Mouse (Mus musculus) CH12.LX (cell line): ENCODE results near the gene Itgal. TPM values are rescaled to one million over a fixed set of nuclear protein-coding genes. Genes with fewer than 3 reads are reported as not detected.

Experiments
- DNase-seq: peaks from one replicate; pipeline ENCODE4 v3.0.0-alpha.2; 2013; ENCODE audit errors: extremely low read depth
- H3K27ac ChIP-seq: 2 replicates; pipeline ENCODE4 v1.5.1; 2012; ENCODE audit warnings: low read depth, mild to moderate bottlenecking, control low read depth, moderate library complexity; ENCODE audit not compliant: insufficient read depth
- H3K27me3 ChIP-seq: replicated peaks from 2 replicates; pipeline ENCODE3; 2012; ENCODE audit warnings: inconsistent platforms
- H3K36me3 ChIP-seq, 2 experiments: replicated peaks in 1 of 2; 2 replicates each; pipeline versions ENCODE3 to v1.6.1; 2012; ENCODE audit warnings: inconsistent platforms in 1 of 2, low read length in 1 of 2, mild to moderate bottlenecking in 1 of 2, mixed read lengths in 1 of 2, moderate library complexity in 1 of 2; ENCODE audit not compliant: control insufficient read depth in 1 of 2, insufficient read depth in 1 of 2
- H3K4me1 ChIP-seq, 2 experiments: 2 replicates each; pipeline ENCODE4 v1.6.1; 2012; ENCODE audit warnings: inconsistent platforms in 1 of 2, moderate library complexity in 1 of 2; ENCODE audit not compliant: insufficient read depth in 2 of 2, control insufficient read depth in 1 of 2
- H3K4me2 ChIP-seq: 2 replicates; pipeline ENCODE4 v1.6.1; 2012; ENCODE audit warnings: low read depth, mild to moderate bottlenecking, control low read depth; ENCODE audit not compliant: poor library complexity, insufficient read depth, severe bottlenecking
- H3K4me3 ChIP-seq, 3 experiments: fragments of 150-350 bp in 1 of 3; sonication (generic) in 1 of 3; replicated peaks in 1 of 3; 2 replicates each; pipeline versions ENCODE3 to v1.5.1; 2011 to 2012; ENCODE audit warnings: low read depth in 2 of 3, low read length in 2 of 3, mild to moderate bottlenecking in 2 of 3, moderate library complexity in 2 of 3, control low read depth in 1 of 3, improper control_type of control experiment in 1 of 3, inconsistent platforms in 1 of 3, mixed read lengths in 1 of 3; ENCODE audit not compliant: poor library complexity in 1 of 3
- H3K79me2 ChIP-seq: replicated peaks from 2 replicates; pipeline ENCODE4 v1.6.1; 2012; ENCODE audit warnings: mild to moderate bottlenecking, moderate library complexity; ENCODE audit not compliant: control insufficient read depth, poor library complexity, insufficient read depth, severe bottlenecking; ENCODE audit errors: extremely low read depth
- H3K9ac ChIP-seq: 2 replicates; pipeline ENCODE4 v1.6.1; 2012; ENCODE audit warnings: low read depth, mild to moderate bottlenecking, control low read depth, moderate library complexity; ENCODE audit not compliant: insufficient read depth
- H3K9me3 ChIP-seq: replicated peaks from 2 replicates; pipeline ENCODE3; 2012; ENCODE audit warnings: low read length, inconsistent platforms, mixed read lengths
- BHLHE40 ChIP-seq: IDR thresholded peaks from 2 replicates; pipeline ENCODE4 v1.6.1; 2011; ENCODE audit warnings: mild to moderate bottlenecking, low read depth, low read length, improper control_type of control experiment
- CTCF ChIP-seq, 2 experiments: IDR thresholded peaks in 1 of 2; conservative IDR thresholded peaks in 1 of 2; 2 replicates each; pipeline ENCODE4 v1.5.1; 2011 to 2012; ENCODE audit warnings: low read depth in 2 of 2, low read length in 2 of 2, improper control_type of control experiment in 1 of 2, inconsistent platforms in 1 of 2, mild to moderate bottlenecking in 1 of 2, moderate library complexity in 1 of 2
- E2F4 ChIP-seq: IDR thresholded peaks from 2 replicates; pipeline ENCODE4 v1.6.1; 2011; ENCODE audit warnings: low read depth, low read length, improper control_type of control experiment; ENCODE audit not compliant: insufficient replicate concordance
- ELF1 ChIP-seq: IDR thresholded peaks from 2 replicates; pipeline ENCODE4 v1.6.1; 2014; ENCODE audit warnings: low read depth, mild to moderate bottlenecking, inconsistent platforms, low read length, improper control_type of control experiment
- EP300 ChIP-seq: IDR thresholded peaks from 2 replicates; pipeline ENCODE4 v1.6.1; 2011; ENCODE audit warnings: low read length, improper control_type of control experiment
- HCFC1 ChIP-seq: IDR thresholded peaks from 2 replicates; pipeline ENCODE4 v1.6.1; 2012; ENCODE audit warnings: low read depth, mild to moderate bottlenecking, inconsistent platforms, low read length, improper control_type of control experiment
- IRF4 ChIP-seq: IDR thresholded peaks from 2 replicates; pipeline ENCODE4 v1.6.1; 2014; ENCODE audit warnings: low read depth, mild to moderate bottlenecking, inconsistent platforms, low read length, improper control_type of control experiment
- JUN ChIP-seq: IDR thresholded peaks from 2 replicates; pipeline ENCODE4 v1.6.1; 2011; ENCODE audit warnings: low read depth, mild to moderate bottlenecking, low read length, improper control_type of control experiment, moderate library complexity; ENCODE audit not compliant: insufficient read depth
- JUND ChIP-seq: conservative IDR thresholded peaks from 2 replicates; pipeline ENCODE4 v1.6.1; 2011; ENCODE audit warnings: low read depth, low read length, improper control_type of control experiment
- MAFK ChIP-seq: IDR thresholded peaks from 2 replicates; pipeline ENCODE4 v1.6.1; 2011; ENCODE audit warnings: low read length, improper control_type of control experiment; ENCODE audit not compliant: insufficient replicate concordance
- MAX ChIP-seq: IDR thresholded peaks from 2 replicates; pipeline ENCODE4 v1.6.1; 2011; ENCODE audit warnings: low read length, improper control_type of control experiment
- MAZ ChIP-seq: IDR thresholded peaks from 2 replicates; pipeline ENCODE4 v1.6.1; 2012; ENCODE audit warnings: low read depth, mild to moderate bottlenecking, inconsistent platforms, low read length, improper control_type of control experiment, moderate library complexity
- MEF2A ChIP-seq: IDR thresholded peaks from 2 replicates; pipeline ENCODE4 v1.6.1; 2014; ENCODE audit warnings: low read depth, mild to moderate bottlenecking, inconsistent platforms, low read length, improper control_type of control experiment, borderline replicate concordance
- MYC ChIP-seq: IDR thresholded peaks from 2 replicates; pipeline ENCODE4 v1.6.1; 2011; ENCODE audit warnings: low read depth, mild to moderate bottlenecking, improper control_type of control experiment, low read length
- NRF1 ChIP-seq: IDR thresholded peaks from 2 replicates; pipeline ENCODE4 v1.6.1; 2014; ENCODE audit warnings: low read depth, mild to moderate bottlenecking, inconsistent platforms, low read length, improper control_type of control experiment, moderate library complexity
- POLR2A ChIP-seq: IDR thresholded peaks from 2 replicates; pipeline ENCODE4 v1.6.1; 2011; ENCODE audit warnings: low read depth, mild to moderate bottlenecking, improper control_type of control experiment, low read length
- POLR2AphosphoS2 ChIP-seq: IDR thresholded peaks from 2 replicates; pipeline ENCODE4 v1.6.1; 2011; ENCODE audit warnings: low read depth, low read length, improper control_type of control experiment
- RAD21 ChIP-seq: IDR thresholded peaks from 2 replicates; pipeline ENCODE4 v1.6.1; 2011; ENCODE audit warnings: low read depth, mild to moderate bottlenecking, low read length, improper control_type of control experiment, moderate library complexity
- RCOR1 ChIP-seq: conservative IDR thresholded peaks from 2 replicates; pipeline ENCODE4 v1.6.1; 2012; ENCODE audit warnings: low read depth, mild to moderate bottlenecking, inconsistent platforms, low read length, improper control_type of control experiment
- SIN3A ChIP-seq: IDR thresholded peaks from 2 replicates; pipeline ENCODE4 v1.6.1; 2012; ENCODE audit warnings: low read length, improper control_type of control experiment, inconsistent platforms
- SMC3 ChIP-seq: IDR thresholded peaks from 2 replicates; pipeline ENCODE4 v1.6.1; 2011; ENCODE audit warnings: low read depth, low read length, improper control_type of control experiment
- TBP ChIP-seq: conservative IDR thresholded peaks from 2 replicates; pipeline ENCODE4 v1.6.1; 2011; ENCODE audit warnings: low read depth, low read length, improper control_type of control experiment
- UBTF ChIP-seq: IDR thresholded peaks from 2 replicates; pipeline ENCODE4 v1.6.1; 2012; ENCODE audit warnings: low read depth, mild to moderate bottlenecking, inconsistent platforms, low read length, improper control_type of control experiment, moderate library complexity
- USF1 ChIP-seq: IDR thresholded peaks from 2 replicates; pipeline ENCODE4 v1.6.1; 2014; ENCODE audit warnings: low read depth, mild to moderate bottlenecking, inconsistent platforms, low read length, improper control_type of control experiment
- USF2 ChIP-seq: conservative IDR thresholded peaks from 2 replicates; pipeline ENCODE4 v1.6.1; 2011; ENCODE audit warnings: low read depth, low read length, improper control_type of control experiment
- ZC3H11A ChIP-seq: IDR thresholded peaks from 2 replicates; pipeline ENCODE4 v1.6.1; 2012; ENCODE audit warnings: low read depth, mild to moderate bottlenecking, inconsistent platforms, low read length, improper control_type of control experiment
- ZKSCAN1 ChIP-seq: IDR thresholded peaks from 2 replicates; pipeline ENCODE4 v1.6.1; 2012; ENCODE audit warnings: low read depth, inconsistent platforms, low read length, improper control_type of control experiment, borderline replicate concordance
- ZMIZ1 ChIP-seq: IDR thresholded peaks from 2 replicates; pipeline ENCODE4 v1.6.1; 2012; ENCODE audit warnings: low read depth, mild to moderate bottlenecking, inconsistent platforms, low read length, improper control_type of control experiment
- dilution Hi-C: fragments of 300-500 bp; cut with MboI; formaldehyde crosslinking; loops from 2 replicates; pipeline ENCODE4 v1.14.3; 2020; ENCODE audit warnings: low sequenced_read_pairs; ENCODE audit not compliant: extremely low pct_unique_long_range_greater_than_20kb, extremely low pct_ligation_motif_present
- in situ Hi-C: fragments of 300-500 bp; cut with MboI; formaldehyde crosslinking; loops from 3 replicates; pipeline ENCODE4 v1.14.3; 2019; ENCODE audit warnings: low sequenced_read_pairs, low pct_ligation_motif_present, low pct_unique_long_range_greater_than_20kb, mixed read lengths
- polyA plus RNA-seq: library from polyadenylated mRNA; unstranded; fragments of >175 nt; gene quantifications from 2 replicates; pipeline ENCODE4 v1.2.1, GENCODE M21; 2012; ENCODE audit warnings: low read depth; ENCODE audit not compliant: insufficient read length
- total RNA-seq, 2 experiments: library from RNA; depleted of rRNA; stranded (reverse); fragments of 300-350 nt in 1 of 2; fragments of >200 nt in 1 of 2; gene quantifications; 2 replicates each; pipeline ENCODE4 v1.2.3; 2012 to 2014

Itgal gene
- total and polyA plus RNA-seq, 3 experiments = 43.9 to 177 (median 69.0) TPM

GRCm38 (mm10) chr7:127259186-127259905 lies 36.7 kb upstream of the Itgal start:
- peaks cover 12 to 47% of the 10 kb centered on the region in 2 experiments; a peak in 3 of 4 replicates for H3K4me1 ChIP-seq
- peak overlapping the region in 2 of 3 experiments; percentile 66 to 76 for H3K4me3 ChIP-seq
- dilution Hi-C loops = no loop called here

GRCm38 (mm10) chr7:127260309-127261111 lies 35.5 kb upstream of the Itgal start, which contains the start of gene Dctpp1:
TSS of gene Dctpp1 (minus strand) at chr7:127260709.
- peaks cover 19 to 35% of the 10 kb centered on the region in 2 experiments for H3K36me3 ChIP-seq
- peak; percentile 99 for DNase-seq
- peak within 1 kb of the TSS; percentile 64 for H3K4me2 ChIP-seq
- H3K9ac ChIP-seq = peak within 1 kb of the TSS; percentile 56
- no peak within 1 kb of the TSS for H3K27ac ChIP-seq
- H3K27me3 ChIP-seq = no peaks in the 10 kb centered on the region
- H3K4me1 ChIP-seq = peaks cover 9 to 36% of the 10 kb centered on the region in 2 experiments; a peak in 3 of 4 replicates
- in situ Hi-C loops = loop anchor here (10.0 kb wide), 1 partner anchor 74 kb away; no protein-coding TSS in a partner anchor
- peaks cover 15% of the 10 kb centered on the region for H3K79me2 ChIP-seq
- H3K4me3 ChIP-seq = peak within 1 kb of the TSS; percentile 66 to 76 (median 66)
- H3K9me3 ChIP-seq = no peaks in the 10 kb centered on the region
- dilution Hi-C loops = no loop called here
- 0 out of 2 replicates have a peak, but pooled peaks have one; percentile 9 for TF ChIP-seq NRF1
- no peak; the same call in 1 of the 2 replicates for TF ChIP-seq ZMIZ1
- peak; percentile 97 for TF ChIP-seq SIN3A
- peak; percentile 45 for TF ChIP-seq JUND
- TF ChIP-seq SMC3 = peak; percentile 95
- peak; percentile 6; the same call in 1 of the 2 replicates for TF ChIP-seq MEF2A
- no peak for TF ChIP-seq EP300
- peak; percentile 72; the same call in 1 of the 2 replicates for TF ChIP-seq E2F4
- peak; percentile 96 for TF ChIP-seq MYC
- TF ChIP-seq TBP = 0 out of 2 replicates have a peak, but pooled peaks have one; percentile 34
- peak; percentile 52; the same call in 1 of the 2 replicates for TF ChIP-seq ZC3H11A
- no peak for TF ChIP-seq ZKSCAN1
- peak; percentile 45; the same call in 1 of the 2 replicates for TF ChIP-seq MAZ
- peak; percentile 88 for TF ChIP-seq POLR2A
- TF ChIP-seq IRF4 = peak; percentile 87
- peak; percentile 90 for TF ChIP-seq MAX
- no peak for TF ChIP-seq JUN
- peak; percentile 93 for TF ChIP-seq ELF1
- peak; percentile 42 to 94 for TF ChIP-seq CTCF (conservative IDR thresholded peaks at IDR 0.05 in 1 of 2, IDR thresholded peaks at IDR 0.05 in 1 of 2; ENCODE audit: low read depth in 2 of 2, low read length in 2 of 2)
- TF ChIP-seq BHLHE40 = peak; percentile 69
- no peak for TF ChIP-seq POLR2AphosphoS2
- TF ChIP-seq MAFK = no peak
- no peak for TF ChIP-seq USF1
- no peak for TF ChIP-seq RCOR1
- TF ChIP-seq UBTF = no peak
- no peak for TF ChIP-seq USF2
- TF ChIP-seq HCFC1 = peak; percentile 77

More at GRCm38 (mm10) chr7:127259186-127259905, 36.7 kb upstream of the Itgal start:
- no peak for DNase-seq
- TF ChIP-seq RAD21 (peak; percentile 10; the same call in 1 of the 2 replicates), SMC3 (peak; percentile 19; the same call in 1 of the 2 replicates), JUN (no peak), CTCF (conservative IDR thresholded peaks at IDR 0.05 in 1 of 2, IDR thresholded peaks at IDR 0.05 in 1 of 2; ENCODE audit: low read depth in 2 of 2, low read length in 2 of 2) (peak in 1 of 2 experiments; percentile 37; a peak in 2 of 4 replicates)
- H3K27me3 ChIP-seq = no peaks in the 10 kb centered on the region
- H3K36me3 ChIP-seq = peaks cover 20 to 37% of the 10 kb centered on the region in 2 experiments
- no peaks in the 10 kb centered on the region for H3K9me3 ChIP-seq
- peaks cover 15% of the 10 kb centered on the region for H3K79me2 ChIP-seq
- no peak overlapping the region for H3K27ac ChIP-seq
- in situ Hi-C loops = no loop called here
- H3K4me2 ChIP-seq = peak overlapping the region; percentile 64
- H3K9ac ChIP-seq = no peak overlapping the region; the same call in 1 of the 2 replicates
